13 mouse cellular contexts compared by ENCODE assay signal in the genomic region with DNA sequence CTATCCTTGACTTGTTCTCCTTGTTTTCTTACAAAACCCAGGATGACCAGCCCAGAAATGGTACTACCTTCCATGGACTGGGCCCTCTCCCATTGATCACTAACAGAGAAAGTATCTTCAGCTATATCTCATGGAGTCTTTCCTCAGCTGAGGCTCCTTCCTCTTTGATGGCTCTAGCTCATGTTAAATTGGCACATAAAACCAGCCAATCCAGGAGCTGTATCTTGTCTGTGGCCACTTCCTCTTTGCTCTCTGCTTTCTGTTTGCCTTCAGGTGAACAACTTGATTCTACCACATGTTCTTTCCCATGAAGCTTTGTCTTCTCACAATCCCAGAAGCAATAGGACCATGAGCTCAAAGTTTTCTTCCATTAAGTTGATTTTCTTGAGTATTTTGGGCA.
"Had no signal": no experiment of that assay in that cellular context is flagged by ENCODE, and none has a peak within 500 bp of the region (broad histone marks: within the 10 kb centered on the region; RNA-seq: fewer than 3 reads in every experiment).

No protein-coding gene starts in this region.

- DNase-seq: lung, adult 18-20 months; lung, embryonic 14.5 days; lung, postnatal 14 days; lung, postnatal 36 days; retina, postnatal 1 day; right cerebral cortex, adult 18-20 months; thymus, adult 18-20 months; thymus, postnatal 14 days; thymus, postnatal 36 days had no signal

- H3K36me3 ChIP-seq: liver, embryonic 12.5 days; midbrain, embryonic 13.5 days; midbrain, embryonic 15.5 days; neural tube, embryonic 12.5 days had no signal

- H3K27me3 ChIP-seq: liver, embryonic 12.5 days; midbrain, embryonic 13.5 days; midbrain, embryonic 15.5 days; neural tube, embryonic 12.5 days had no signal

- ATAC-seq: liver, embryonic 12.5 days; midbrain, embryonic 13.5 days; midbrain, embryonic 15.5 days had no signal
